Mouse (Mus musculus) embryonic facial prominence, embryonic 10.5 days (tissue): ENCODE data around the gene Ehd2. TPM values are rescaled to one million over a fixed set of nuclear protein-coding genes. Genes with fewer than 3 reads are reported as not detected.
A peak's percentile ranks its signal among the peaks of the same experiment; 100 is the strongest.
"Not testable (repeated sequence)": the region's sequence is repeated elsewhere in the genome, so short reads cannot be mapped to it uniquely, and the experiment has no call there.

Experiments used
- DNase-seq: peaks from one replicate; pipeline ENCODE4 v3.0.0-alpha.2; 2017; ENCODE audit warnings: low spot score
- H3K27ac ChIP-seq: fragments of 300-500 bp; sonication (generic); replicated peaks from 2 replicates; pipeline ENCODE4 v1.5.1; 2016; ENCODE audit warnings: mild to moderate bottlenecking
- H3K27me3 ChIP-seq: fragments of 300-500 bp; sonication (generic); replicated peaks from 2 replicates; pipeline ENCODE4 v1.6.1; 2016; ENCODE audit warnings: low read depth, mild to moderate bottlenecking; ENCODE audit not compliant: poor library complexity, severe bottlenecking
- H3K36me3 ChIP-seq: fragments of 300-500 bp; sonication (generic); replicated peaks from 2 replicates; pipeline ENCODE4 v1.6.1; 2016; ENCODE audit warnings: mild to moderate bottlenecking, moderate library complexity
- H3K4me1 ChIP-seq: fragments of 300-500 bp; sonication (generic); 2 replicates; pipeline ENCODE4 v1.6.1; 2016
- H3K4me3 ChIP-seq: fragments of 300-500 bp; sonication (generic); 2 replicates; pipeline ENCODE4 v1.5.1; 2016; ENCODE audit warnings: mild to moderate bottlenecking, moderate library complexity
- H3K9me3 ChIP-seq: fragments of 300-500 bp; sonication (generic); 2 replicates; pipeline ENCODE4 v1.6.1; 2016; ENCODE audit warnings: mild to moderate bottlenecking
- WGBS: fragments of 180-500 bp; shearing (Covaris S2); methylation state at CpG from one replicate; pipeline ENCODE4 v1.1.7; 2016; 5-methylcytosine and 5-hydroxymethylcytosine counted together
- polyA plus RNA-seq: library from polyadenylated mRNA; unstranded; fragments of >200 nt; fragmentation: Nextera tagmentation; extraction: Ambion mirVana; gene quantifications from 2 replicates; pipeline ENCODE4 v1.2.1, GENCODE M21; 2016

Gene Ehd2
- polyA plus RNA-seq, 1 experiment from 2014 or later, result 13.8 TPM

DNA sequence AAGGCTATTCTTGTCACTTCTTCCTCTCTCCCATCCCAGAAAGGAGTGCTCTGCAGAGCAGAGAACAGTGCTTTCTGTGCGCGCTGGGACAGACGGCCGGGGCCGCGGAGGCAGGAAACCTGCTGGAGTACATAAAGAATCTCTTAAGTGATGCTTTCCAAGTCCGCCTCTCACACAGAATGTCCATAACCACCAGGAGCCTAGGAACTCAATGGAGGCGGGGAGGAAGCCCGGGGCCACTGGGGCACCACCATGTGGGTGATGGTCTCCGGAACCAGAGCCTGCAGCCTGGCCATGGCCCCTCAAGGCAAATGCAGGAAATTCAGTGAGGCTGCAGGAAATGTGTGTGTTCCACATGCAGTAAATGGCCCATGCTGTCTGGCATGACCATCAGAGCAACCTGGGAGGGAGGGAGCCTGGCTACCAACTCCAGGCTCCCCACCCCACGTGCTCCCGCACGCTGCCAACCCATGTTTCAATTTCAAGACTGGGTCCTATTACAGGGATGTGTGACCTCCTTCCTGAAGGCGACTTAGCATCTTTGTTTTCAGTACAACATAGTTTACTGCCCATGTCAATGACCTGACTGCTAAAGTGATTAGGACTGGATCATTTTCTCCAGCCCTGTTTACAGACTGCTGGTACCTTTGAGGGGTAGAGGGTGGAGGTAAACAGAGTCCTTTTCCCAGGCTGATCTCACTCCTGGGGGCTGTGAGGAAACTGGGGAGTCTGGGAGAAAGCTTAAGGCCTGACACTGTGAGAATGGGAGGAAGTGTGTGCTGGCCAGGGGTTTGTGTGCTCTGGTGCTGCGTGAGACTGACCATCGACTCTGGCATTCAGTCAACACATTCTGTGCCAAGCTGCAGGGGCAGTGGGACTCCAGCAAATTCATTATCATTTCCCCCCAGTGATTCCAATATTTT lies 33.7 kb downstream of the Ehd2 start:
- peaks cover 41% of the 10 kb centered on the region for H3K36me3 ChIP-seq
- no peak for DNase-seq
- H3K4me3 ChIP-seq, result no peak overlapping the region
- WGBS, result 57% methylated on average over 16 of the region's 16 CpGs
- no peaks in the 10 kb centered on the region for H3K27me3 ChIP-seq
- peaks cover 6% of the 10 kb centered on the region; the same call in 1 of the 2 replicates for H3K9me3 ChIP-seq
- peaks cover 5% of the 10 kb centered on the region; the same call in 1 of the 2 replicates for H3K4me1 ChIP-seq
- H3K27ac ChIP-seq, result 0 out of 2 replicates have a peak overlapping the region, but pooled peaks have one; percentile 14

DNA sequence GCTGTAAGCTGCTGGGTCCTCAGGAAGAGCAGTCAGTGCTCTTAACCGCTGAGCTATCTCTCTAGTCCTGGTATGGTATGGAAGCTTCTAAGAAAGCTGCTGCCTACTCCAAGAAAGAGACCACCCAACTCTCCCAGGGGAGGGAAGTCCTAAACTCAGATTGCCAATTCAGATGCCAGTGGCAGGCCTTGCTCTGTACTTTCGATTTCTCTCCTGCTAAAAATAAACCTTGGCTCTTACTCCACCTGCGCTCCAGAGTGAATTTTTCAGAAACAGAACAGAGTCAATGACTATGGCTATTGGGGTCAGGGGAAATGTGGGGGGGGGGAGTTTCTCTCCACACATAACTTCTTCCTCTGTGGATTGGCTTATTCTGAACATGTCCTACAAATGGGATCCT lies 35.7 kb downstream of the Ehd2 start:
- Histone ChIP-seq H3K4me3 (no peak overlapping the region), H3K9me3 (peaks cover 6% of the 10 kb centered on the region; the same call in 1 of the 2 replicates), H3K27me3 (no peaks in the 10 kb centered on the region), H3K4me1 (peaks cover 5% of the 10 kb centered on the region; the same call in 1 of the 2 replicates), H3K36me3 (peaks cover 21% of the 10 kb centered on the region), H3K27ac (no peak overlapping the region)
- 82% methylated on average over 3 of the region's 3 CpGs for WGBS
- DNase-seq, result no peak

GRCm38 (mm10) chr7:15930543-15930942 lies 36.8 kb downstream of the Ehd2 start:
- H3K27ac ChIP-seq, result no peak overlapping the region
- WGBS, result 71% methylated on average over 2 of the region's 2 CpGs
- DNase-seq, result no peak
- peaks cover 5% of the 10 kb centered on the region; the same call in 1 of the 2 replicates for H3K4me1 ChIP-seq
- H3K36me3 ChIP-seq, result peaks cover 10% of the 10 kb centered on the region
- peaks cover 6% of the 10 kb centered on the region; the same call in 1 of the 2 replicates for H3K9me3 ChIP-seq
- no peak overlapping the region for H3K4me3 ChIP-seq
- no peaks in the 10 kb centered on the region for H3K27me3 ChIP-seq

GRCm38 (mm10) chr7:15929910-15930309 lies 37.5 kb downstream of the Ehd2 start:
- H3K27me3 ChIP-seq, result no peaks in the 10 kb centered on the region
- no peak overlapping the region for H3K4me3 ChIP-seq
- peaks cover 3% of the 10 kb centered on the region for H3K36me3 ChIP-seq
- peaks cover 5% of the 10 kb centered on the region; the same call in 1 of the 2 replicates for H3K4me1 ChIP-seq
- H3K27ac ChIP-seq, result no peak overlapping the region
- DNase-seq, result peak; percentile 57
- 33% methylated on average over 4 of the region's 4 CpGs for WGBS
- peaks cover 1% of the 10 kb centered on the region; the same call in 1 of the 2 replicates for H3K9me3 ChIP-seq

GRCm38 (mm10) chr7:15922220-15922773 lies 45.1 kb downstream of the Ehd2 start, which contains the start of gene Selenow:
TSS of gene Selenow (minus strand) at chr7:15922402.
- H3K27me3 ChIP-seq, result 0 out of 2 replicates have a peak, but pooled peaks cover 12% of the 10 kb centered on the region
- WGBS, result under 1% methylated on average over 33 of the region's 33 CpGs

DNA sequence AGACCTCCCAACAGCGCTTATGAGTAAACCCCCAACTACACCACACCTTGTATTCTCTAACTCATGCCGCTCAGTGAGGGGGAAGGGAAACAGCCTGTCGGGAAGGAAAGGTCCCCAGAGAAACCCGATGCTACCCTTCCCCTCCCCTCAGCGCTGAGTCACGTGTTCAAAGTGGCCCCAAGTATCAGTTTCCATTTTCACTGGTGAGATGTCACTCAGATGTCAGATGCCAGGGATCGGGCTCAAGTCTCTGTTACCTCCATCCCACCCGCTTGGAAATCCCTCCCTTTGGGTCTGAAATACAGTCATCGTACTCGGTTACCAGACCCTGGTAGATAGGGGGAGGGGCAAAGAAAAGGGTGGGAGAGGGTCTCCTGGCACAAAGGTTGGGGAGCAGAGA lies 45.6 kb downstream of the Ehd2 start:
- H3K9me3 ChIP-seq, result no peaks in the 10 kb centered on the region; the same call in 1 of the 2 replicates
- 0 out of 2 replicates have a peak, but pooled peaks cover 12% of the 10 kb centered on the region for H3K27me3 ChIP-seq
- peak overlapping the region; percentile 97 for H3K27ac ChIP-seq
- DNase-seq, result peak; percentile 77
- peaks cover 42% of the 10 kb centered on the region for H3K36me3 ChIP-seq
- peak overlapping the region; percentile 66 for H3K4me3 ChIP-seq
- 1% methylated on average over 10 of the region's 10 CpGs for WGBS
- H3K4me1 ChIP-seq, result peaks cover 23% of the 10 kb centered on the region

More at GRCm38 (mm10) chr7:15922220-15922773, 45.1 kb downstream of the Ehd2 start, which contains the start of gene Selenow:
- peak within 1 kb of the TSS; percentile 97 for H3K27ac ChIP-seq
- H3K4me3 ChIP-seq, result peak within 1 kb of the TSS; percentile 66
- H3K36me3 ChIP-seq, result peaks cover 37% of the 10 kb centered on the region
- peak; percentile 93 for DNase-seq
- H3K4me1 ChIP-seq, result peaks cover 23% of the 10 kb centered on the region
- H3K9me3 ChIP-seq, result no peaks in the 10 kb centered on the region; the same call in 1 of the 2 replicates

DNA sequence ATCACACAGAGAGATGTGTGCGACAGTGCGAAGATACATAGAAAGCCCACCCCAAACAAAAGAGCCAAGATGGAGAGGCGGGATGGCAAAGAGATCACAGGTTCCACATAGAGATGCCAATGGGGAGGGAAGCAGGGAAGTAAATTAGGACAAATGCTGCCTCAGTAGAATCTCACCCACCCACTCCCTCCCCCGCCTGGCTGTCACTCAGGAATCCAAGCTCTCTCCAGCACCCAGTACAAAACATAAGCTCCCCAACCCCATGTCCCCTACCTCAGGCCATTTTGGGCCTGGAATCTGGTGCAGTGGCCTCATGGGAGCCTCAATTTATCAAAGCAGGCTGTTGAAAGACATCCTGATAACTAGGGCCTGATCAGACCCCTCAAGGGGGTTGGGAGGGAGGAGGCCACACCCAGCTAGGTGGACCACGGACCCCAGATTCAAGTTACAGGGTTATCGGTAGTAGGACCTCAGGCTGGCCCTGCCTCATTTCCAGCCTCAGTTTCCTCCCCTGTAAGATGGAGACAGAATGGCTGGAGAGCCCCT lies 46.6 kb downstream of the Ehd2 start:
- Histone ChIP-seq H3K4me1 (peaks cover 23% of the 10 kb centered on the region), H3K9me3 (no peaks in the 10 kb centered on the region; the same call in 1 of the 2 replicates), H3K4me3 (peak overlapping the region; percentile 66), H3K27ac (peak overlapping the region; percentile 97), H3K36me3 (peaks cover 50% of the 10 kb centered on the region), H3K27me3 (0 out of 2 replicates have a peak, but pooled peaks cover 12% of the 10 kb centered on the region)
- WGBS, result 90% methylated on average over 6 of the region's 6 CpGs
- DNase-seq, result no peak

GRCm38 (mm10) chr7:15919947-15920346 lies 47.4 kb downstream of the Ehd2 start:
- 95% methylated on average over 9 of the region's 9 CpGs for WGBS

GRCm38 (mm10) chr7:15918371-15918770 lies 49.0 kb downstream of the Ehd2 start:
- peaks cover 50% of the 10 kb centered on the region for H3K36me3 ChIP-seq
- no peak overlapping the region for H3K4me3 ChIP-seq
- no peaks in the 10 kb centered on the region; the same call in 1 of the 2 replicates for H3K9me3 ChIP-seq
- H3K4me1 ChIP-seq, result peaks cover 20% of the 10 kb centered on the region
- H3K27ac ChIP-seq, result no peak overlapping the region
- DNase-seq, result no peak
- H3K27me3 ChIP-seq, result 0 out of 2 replicates have a peak, but pooled peaks cover 2% of the 10 kb centered on the region

More at GRCm38 (mm10) chr7:15919947-15920346, 47.4 kb downstream of the Ehd2 start:
- H3K4me1 ChIP-seq, result peaks cover 23% of the 10 kb centered on the region
- 0 out of 2 replicates have a peak, but pooled peaks cover 12% of the 10 kb centered on the region for H3K27me3 ChIP-seq
- peak overlapping the region; percentile 66; the same call in 1 of the 2 replicates for H3K4me3 ChIP-seq
- H3K9me3 ChIP-seq, result no peaks in the 10 kb centered on the region; the same call in 1 of the 2 replicates
- no peak for DNase-seq
- H3K27ac ChIP-seq, result no peak overlapping the region
- peaks cover 50% of the 10 kb centered on the region for H3K36me3 ChIP-seq

DNA sequence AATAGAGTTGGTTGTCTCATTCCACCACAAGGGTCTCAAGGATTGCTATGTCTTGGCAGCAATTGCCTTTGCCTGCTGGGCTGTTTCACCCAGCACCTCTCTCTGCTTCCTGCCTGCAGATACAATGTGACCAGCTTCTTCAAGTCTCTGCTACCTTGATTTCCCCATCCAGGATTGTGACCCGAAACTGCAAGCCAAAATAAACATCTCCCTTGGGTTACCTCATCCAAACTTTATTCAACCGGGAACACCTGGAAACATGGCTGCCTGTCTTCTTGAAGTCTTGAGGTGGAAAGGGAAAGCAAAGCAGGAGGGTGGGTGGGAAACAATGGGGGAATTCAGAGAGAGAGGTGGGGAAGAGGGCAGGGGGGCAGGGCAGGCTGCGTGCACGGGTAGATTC lies 50.4 kb downstream of the Ehd2 start:
- Histone ChIP-seq H3K4me1 (peaks cover 17% of the 10 kb centered on the region), H3K36me3 (peaks cover 50% of the 10 kb centered on the region), H3K27ac (no peak overlapping the region), H3K27me3 (no peaks in the 10 kb centered on the region), H3K4me3 (no peak overlapping the region), H3K9me3 (no peaks in the 10 kb centered on the region; the same call in 1 of the 2 replicates)
- 80% methylated on average over 4 of the region's 4 CpGs for WGBS
- DNase-seq, result no peak

DNA sequence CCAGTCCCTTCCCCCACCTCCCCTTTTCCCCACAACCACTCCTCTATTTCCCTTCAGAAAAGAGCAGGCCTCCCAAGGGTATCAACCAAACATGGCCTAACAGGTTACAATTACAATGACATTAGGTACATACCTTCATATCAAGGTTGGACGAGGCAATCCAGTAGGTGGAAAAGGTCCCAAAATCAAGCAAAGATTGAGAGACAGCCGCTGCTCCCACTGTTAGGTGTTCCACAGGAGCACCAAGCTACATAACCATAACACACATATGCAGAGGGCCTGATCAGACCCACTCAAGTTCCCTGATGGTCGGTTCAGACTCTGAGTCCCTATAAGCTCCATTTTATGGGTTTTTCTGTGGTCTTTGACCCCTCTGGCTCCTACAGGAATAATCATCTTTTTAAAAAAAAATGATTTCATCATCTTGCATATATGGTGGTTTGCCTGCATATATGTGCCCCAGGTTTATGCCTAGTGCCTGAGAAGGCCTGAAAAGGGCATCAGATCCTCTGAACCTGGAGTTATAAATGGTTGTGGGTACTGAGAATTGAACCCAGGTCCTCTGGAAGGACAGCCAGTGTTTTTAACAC lies 51.1 kb downstream of the Ehd2 start:
- Histone ChIP-seq H3K4me1 (peaks cover 15% of the 10 kb centered on the region), H3K36me3 (peaks cover 50% of the 10 kb centered on the region), H3K4me3 (no peak overlapping the region), H3K9me3 (no peaks in the 10 kb centered on the region; the same call in 1 of the 2 replicates), H3K27me3 (no peaks in the 10 kb centered on the region), H3K27ac (no peak overlapping the region)
- DNase-seq, result no peak
- 78% methylated on average over 3 of the region's 3 CpGs for WGBS

DNA sequence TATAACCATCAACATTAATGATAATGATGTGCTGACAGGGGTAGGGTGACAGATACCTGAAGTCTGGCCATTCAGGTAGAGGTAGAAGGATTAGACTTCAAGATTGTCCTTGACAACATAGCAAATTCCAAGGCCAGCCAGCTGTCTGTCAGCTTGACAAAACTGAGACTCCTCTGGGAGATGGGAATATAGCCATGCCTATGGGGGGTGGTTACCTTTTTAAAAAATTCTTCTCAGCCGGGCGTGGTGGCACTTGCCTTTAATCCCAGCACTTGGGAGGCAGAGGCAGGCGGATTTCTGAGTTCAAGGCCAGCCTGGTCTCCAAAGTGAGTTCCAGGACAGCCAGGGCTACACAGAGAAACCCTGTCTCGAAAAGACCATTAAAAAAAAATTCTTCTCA lies 51.7 kb downstream of the Ehd2 start:
- H3K4me1 ChIP-seq, result peaks cover 10% of the 10 kb centered on the region
- H3K36me3 ChIP-seq, result peaks cover 46% of the 10 kb centered on the region
- not testable (repeated sequence) for H3K27ac ChIP-seq, DNase-seq, H3K4me3 ChIP-seq, H3K9me3 ChIP-seq, H3K27me3 ChIP-seq
- 91% methylated on average over 4 of the region's 4 CpGs for WGBS
